ENCODE assay signal across 15 mouse cellular contexts in genomic region chr4:128796788-128797187, GRCm38 (mm10). TPM values are rescaled to one million over a fixed set of nuclear protein-coding genes. Genes with fewer than 3 reads are reported as not detected.
DNase-seq lines count a peak whose midpoint lies in the region; ATAC-seq and TF ChIP-seq lines count a peak whose summit lies in the region.
"Had no signal": no experiment of that assay in that cellular context is flagged by ENCODE, and none has a peak within 500 bp of the region (broad histone marks: within the 10 kb centered on the region; RNA-seq: fewer than 3 reads in every experiment).

No protein-coding gene starts in this region.

- no peaks in the 10 kb centered on the region for H3K36me3 ChIP-seq in kidney, adult 2 months (ENCODE audit: control insufficient read depth, insufficient read depth, low read length)
- peaks cover 48% of the 10 kb centered on the region for H3K36me3 ChIP-seq in midbrain, embryonic 10.5 days
- H3K36me3 ChIP-seq in midbrain, embryonic 15.5 days (replicated peaks): no peaks in the 10 kb centered on the region

- H3K27me3 ChIP-seq in kidney, adult 2 months (replicated peaks; ENCODE audit: control insufficient read depth, insufficient read depth, low read length): no peaks in the 10 kb centered on the region
- no peaks in the 10 kb centered on the region for H3K27me3 ChIP-seq in midbrain, embryonic 10.5 days (ENCODE audit: low read depth, poor library complexity, severe bottlenecking)
- H3K27me3 ChIP-seq in midbrain, embryonic 15.5 days (replicated peaks): no peaks in the 10 kb centered on the region
- H3K27me3 ChIP-seq: liver, embryonic 12.5 days; lung, embryonic 15.5 days had no signal

- H3K4me2 ChIP-seq in midbrain, embryonic 15.5 days: no peak overlapping the region

- H3K4me3 ChIP-seq in kidney, adult 2 months (ENCODE audit: insufficient read depth, low read depth, low read length): no peak overlapping the region
- H3K4me3 ChIP-seq in midbrain, embryonic 10.5 days: no peak overlapping the region
- no peak overlapping the region for H3K4me3 ChIP-seq in midbrain, embryonic 15.5 days
- no peak overlapping the region for H3K4me3 ChIP-seq in layer of hippocampus, adult 2 months
- H3K4me3 ChIP-seq: lung, embryonic 15.5 days; myocyte had no signal

- no peak overlapping the region for H3K9ac ChIP-seq in midbrain, embryonic 15.5 days
- H3K9ac ChIP-seq: liver, embryonic 12.5 days; lung, embryonic 15.5 days had no signal

- peak; percentile 46 for DNase-seq in kidney, adult 2 months
- no peak for DNase-seq in kidney, postnatal 14 days
- no peak for DNase-seq in midbrain, embryonic 10.5 days (ENCODE audit: low spot score)
- peak; percentile 30 for DNase-seq in Muller cell, postnatal 12 days (ENCODE audit: inconsistent ontology term)
- no peak for DNase-seq in layer of hippocampus, adult 2 months (ENCODE audit: low spot score in 2 of 2)
- DNase-seq: cerebellum, adult 9-10 months; gastrocnemius, postnatal 36 days; layer of hippocampus, postnatal 36 days; thymus, adult 18-20 months had no signal

- peaks cover 25% of the 10 kb centered on the region for H3K4me1 ChIP-seq in kidney, adult 2 months (ENCODE audit: control insufficient read depth, insufficient read depth, low read length)
- H3K4me1 ChIP-seq in midbrain, embryonic 10.5 days: peaks cover 66% of the 10 kb centered on the region
- peaks cover 52% of the 10 kb centered on the region for H3K4me1 ChIP-seq in midbrain, embryonic 15.5 days

- TF ChIP-seq POLR2A in kidney, adult 2 months (IDR thresholded peaks at IDR 0.05; ENCODE audit: low read depth, low read length): no peak

- no peaks in the 10 kb centered on the region for H3K9me3 ChIP-seq in midbrain, embryonic 10.5 days (replicated peaks)
- no peaks in the 10 kb centered on the region for H3K9me3 ChIP-seq in midbrain, embryonic 15.5 days
- H3K9me3 ChIP-seq: G1E; liver, embryonic 12.5 days; lung, embryonic 15.5 days had no signal

- TF ChIP-seq CTCF in kidney, adult 2 months (conservative IDR thresholded peaks at IDR 0.05; ENCODE audit: insufficient read depth, insufficient read length, low read depth, low read length): no peak
- no peak for TF ChIP-seq CTCF in layer of hippocampus, adult 2 months (conservative IDR thresholded peaks at IDR 0.05)

- no peak for ATAC-seq in midbrain, embryonic 15.5 days (replicated peaks)
- ATAC-seq in megakaryocyte progenitor cell, adult 5-6 weeks (replicated peaks; ENCODE audit: poor library complexity): peak; percentile 27
- ATAC-seq: liver, embryonic 12.5 days had no signal

- 24% methylated on average over 8 of the region's 8 CpGs for WGBS in kidney, adult 2 months
- WGBS in midbrain, embryonic 10.5 days: 67% methylated on average over 8 of the region's 8 CpGs
- 53% methylated on average over 8 of the region's 8 CpGs for WGBS in midbrain, embryonic 15.5 days

- H3K27ac ChIP-seq in kidney, adult 2 months (ENCODE audit: insufficient read depth, low read depth, low read length): no peak overlapping the region
- peak overlapping the region; percentile 76; the same call in 1 of the 2 replicates for H3K27ac ChIP-seq in midbrain, embryonic 10.5 days (replicated peaks)
- no peak overlapping the region for H3K27ac ChIP-seq in midbrain, embryonic 15.5 days
- H3K27ac ChIP-seq in layer of hippocampus, adult 2 months: no peak overlapping the region
- H3K27ac ChIP-seq: liver, embryonic 12.5 days; lung, embryonic 15.5 days had no signal

RNA-seq across cellular contexts. Expression of gene Zfp362, which starts 9.1 kb away (rescaled TPM):
- 29.5 and 29.7 TPM in 2 replicates for polyA plus RNA-seq in kidney, adult 2 months (2012; rRNA removed)
- polyA plus RNA-seq in midbrain, embryonic 10.5 days (2016; fragmentation: Nextera tagmentation; extraction: Ambion mirVana): 36.5 and 37.9 TPM in 2 replicates
- 40.1 and 42.2 TPM in 2 replicates for polyA plus RNA-seq in midbrain, embryonic 15.5 days (2015; fragmentation: Nextera tagmentation; extraction: Ambion mirVana)
- 20.5 and 22.2 TPM in 2 replicates for total RNA-seq in megakaryocyte progenitor cell, adult 5-6 weeks (2015)
- total RNA-seq in megakaryocyte progenitor cell, adult 5-6 weeks (2017): 4.7 and 5.7 TPM in 2 replicates
- 10 to 100 TPM; 25.8 to 26.8 TPM for total RNA-seq in layer of hippocampus, adult 2 months (2021)

RNA-seq across cellular contexts. Expression of gene A3galt2, which starts 41.6 kb away (rescaled TPM):
- polyA plus RNA-seq in kidney, adult 2 months (2012; rRNA removed): 0.16 and 0.39 TPM in 2 replicates
- 0.10 and 0.24 TPM in 2 replicates for polyA plus RNA-seq in midbrain, embryonic 10.5 days (2016; fragmentation: Nextera tagmentation; extraction: Ambion mirVana)
- 0.28 and 0.34 TPM in 2 replicates for polyA plus RNA-seq in midbrain, embryonic 15.5 days (2015; fragmentation: Nextera tagmentation; extraction: Ambion mirVana)
- not detected in 2 replicates for total RNA-seq in megakaryocyte progenitor cell, adult 5-6 weeks (2015)
- total RNA-seq in megakaryocyte progenitor cell, adult 5-6 weeks (2017): not detected in 2 replicates
- total RNA-seq in layer of hippocampus, adult 2 months (2021): under 1 TPM; 0.20 to 0.26 TPM
- polyA plus RNA-seq: G1E had no signal

Comparison
In these comparisons a context has a peak if more than half of its experiments do, and no peak if none do; other contexts are left out.
1. DNase-seq: peak in kidney, adult 2 months (single experiment) and Muller cell, postnatal 12 days (single experiment); none in kidney, postnatal 14 days (single experiment), midbrain, embryonic 10.5 days (single experiment) and layer of hippocampus, adult 2 months (0 of 2).